Mouse (Mus musculus): ENCODE data around the gene Ubac2.

The Ubac2 gene

GRCm38 (mm10) chr14:121895316-121895715 lies 16.9 kb downstream of the Ubac2 start:
- no peak for DNase-seq

- no peak for DNase-seq
These were observed 18.0 kb downstream of the Ubac2 start for GRCm38 (mm10) chr14:121896126-121897090.

- no peak for DNase-seq
These were observed 19.4 kb downstream of the Ubac2 start for GRCm38 (mm10) chr14:121897773-121898172.

- no peak for DNase-seq
These were observed 20.1 kb downstream of the Ubac2 start for GRCm38 (mm10) chr14:121898509-121898908.

- no peak for DNase-seq
These were observed 20.7 kb downstream of the Ubac2 start for GRCm38 (mm10) chr14:121899071-121899470.

- DNase-seq, result no peak
These were observed 23.1 kb downstream of the Ubac2 start for GRCm38 (mm10) chr14:121901511-121901910.

GRCm38 (mm10) chr14:121903381-121903876 lies 25.0 kb downstream of the Ubac2 start:
- no peak for DNase-seq

- no peak for DNase-seq
These were observed 26.3 kb downstream of the Ubac2 start for GRCm38 (mm10) chr14:121904754-121905153.

GRCm38 (mm10) chr14:121906341-121906991 lies 28.0 kb downstream of the Ubac2 start:
- no peak for DNase-seq

GRCm38 (mm10) chr14:121906992-121907681 lies 28.7 kb downstream of the Ubac2 start:
- DNase-seq, result no peak

GRCm38 (mm10) chr14:121909868-121910267 lies 31.4 kb downstream of the Ubac2 start:
- no peak for DNase-seq

GRCm38 (mm10) chr14:121912501-121912900 lies 34.1 kb downstream of the Ubac2 start:
- no peak for DNase-seq

GRCm38 (mm10) chr14:121915143-121915542 lies 36.7 kb downstream of the Ubac2 start:
- DNase-seq, result no peak

- DNase-seq, result no peak
These were observed 37.2 kb downstream of the Ubac2 start, which contains the start of gene Gpr18 for GRCm38 (mm10) chr14:121915621-121916020. Gene Gpr18, minus strand, starts transcription at chr14:121915781.

- DNase-seq, result no peak
These were observed 38.1 kb downstream of the Ubac2 start for GRCm38 (mm10) chr14:121916311-121917094.

GRCm38 (mm10) chr14:121918266-121918665 lies 39.8 kb downstream of the Ubac2 start:
- no peak for DNase-seq

- DNase-seq, result no peak
These were observed 41.3 kb downstream of the Ubac2 start for GRCm38 (mm10) chr14:121919752-121920151.

GRCm38 (mm10) chr14:121920511-121921124 lies 42.2 kb downstream of the Ubac2 start:
- no peak for DNase-seq

GRCm38 (mm10) chr14:121922016-121922415 lies 43.6 kb downstream of the Ubac2 start:
- DNase-seq, result no peak

- no peak for DNase-seq
These were observed 44.3 kb downstream of the Ubac2 start for GRCm38 (mm10) chr14:121922731-121923130.

GRCm38 (mm10) chr14:121924876-121925275 lies 46.5 kb downstream of the Ubac2 start:
- DNase-seq, result no peak

GRCm38 (mm10) chr14:121926901-121927300 lies 48.5 kb downstream of the Ubac2 start:
- DNase-seq, result no peak

All from lung, adult 18-20 months (tissue).